Mouse (Mus musculus) embryo, embryonic 9.5 days (tissue): ENCODE data around the gene Lgals8.
"Not testable (repeated sequence)": the region's sequence is repeated elsewhere in the genome, so short reads cannot be mapped to it uniquely, and the experiment has no call there.

Experiments used
- DNase-seq: peaks from one replicate; pipeline ENCODE4 v3.0.0-alpha.2; 2017; ENCODE audit errors: extremely low spot score

The Lgals8 gene

GRCm38 (mm10) chr13:12464844-12465243 is at the start of gene Lgals8:
Gene Lgals8, minus strand, starts transcription at chr13:12464944.
- DNase-seq: no peak

- no peak for DNase-seq
Measured at GRCm38 (mm10) chr13:12511189-12511965, 46.6 kb upstream of the Lgals8 start.

GRCm38 (mm10) chr13:12510032-12510431 is 45.3 kb upstream of the Lgals8 start:
- no peak for DNase-seq

DNA sequence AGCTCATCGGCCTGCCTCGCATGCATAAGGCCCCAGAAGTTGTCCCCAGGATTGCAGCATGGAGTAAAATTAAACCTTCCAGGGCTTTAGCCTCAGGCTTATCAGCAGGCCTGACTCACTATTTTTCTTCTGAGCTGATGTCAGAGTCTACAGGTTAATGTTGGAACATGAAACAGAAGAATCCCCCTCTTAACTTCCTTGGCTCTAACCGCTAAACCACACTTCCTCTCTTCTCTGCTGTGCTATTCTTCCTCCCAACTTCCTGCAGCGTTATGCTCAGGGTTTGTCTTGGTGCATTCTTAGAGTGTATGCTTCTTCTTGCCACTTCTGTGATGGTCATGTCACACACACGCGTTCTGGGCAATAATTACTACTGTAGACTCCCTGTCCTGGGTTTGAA is 42.7 kb upstream of the Lgals8 start:
- no peak for DNase-seq

- DNase-seq: no peak
Measured at GRCm38 (mm10) chr13:12505359-12505758, 40.6 kb upstream of the Lgals8 start.

DNA sequence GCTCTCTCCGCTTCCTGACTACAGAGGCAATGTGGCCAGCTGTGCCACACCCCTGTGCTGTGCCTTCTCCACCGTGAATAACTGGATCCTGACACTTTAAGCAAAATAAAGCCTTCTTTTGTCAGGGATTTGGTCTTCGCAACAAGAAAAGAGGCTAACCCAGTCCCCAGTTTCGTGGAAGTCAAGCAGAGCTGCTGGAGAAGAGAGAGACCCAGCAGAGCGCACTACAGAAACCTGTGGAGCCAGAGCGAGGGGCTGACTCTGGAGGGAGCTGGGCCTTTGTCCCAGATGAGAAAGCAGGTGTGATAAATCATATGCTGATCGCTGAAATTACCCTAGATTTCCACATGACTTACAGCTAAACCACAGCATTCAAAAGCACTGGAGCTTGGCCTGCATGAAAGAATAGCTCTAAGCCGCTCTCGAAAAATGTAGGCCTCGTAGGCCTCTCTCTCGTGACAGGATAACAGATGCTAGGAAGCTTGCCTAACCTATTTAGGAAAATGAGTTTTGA is 38.6 kb upstream of the Lgals8 start:
- peak; percentile 45 for DNase-seq

- no peak for DNase-seq
Measured at GRCm38 (mm10) chr13:12502665-12503237, 38.0 kb upstream of the Lgals8 start.

GRCm38 (mm10) chr13:12499107-12499506 is 34.4 kb upstream of the Lgals8 start:
- DNase-seq: no peak

GRCm38 (mm10) chr13:12497809-12498208 is 33.1 kb upstream of the Lgals8 start:
- DNase-seq: no peak

DNA sequence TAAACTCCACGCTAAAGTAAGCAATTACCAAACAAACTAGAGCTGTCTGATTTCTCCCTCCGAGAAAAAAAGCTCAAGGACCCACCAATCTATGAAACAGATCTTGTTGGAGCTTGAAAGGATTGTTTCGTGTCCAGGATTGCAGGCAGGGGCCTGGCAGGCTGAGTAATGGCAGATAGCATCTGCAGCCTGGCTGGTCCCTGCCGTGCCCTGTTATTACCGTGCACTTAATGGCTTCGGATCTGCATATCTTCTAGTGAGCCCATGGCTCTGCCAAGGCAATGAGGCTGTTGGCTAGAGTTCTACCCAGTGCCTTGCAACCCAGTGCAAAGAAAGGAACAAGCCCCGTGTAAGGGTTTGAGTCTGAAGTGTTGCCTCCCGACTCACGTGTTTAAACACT is 30.0 kb upstream of the Lgals8 start:
- DNase-seq: no peak

DNA sequence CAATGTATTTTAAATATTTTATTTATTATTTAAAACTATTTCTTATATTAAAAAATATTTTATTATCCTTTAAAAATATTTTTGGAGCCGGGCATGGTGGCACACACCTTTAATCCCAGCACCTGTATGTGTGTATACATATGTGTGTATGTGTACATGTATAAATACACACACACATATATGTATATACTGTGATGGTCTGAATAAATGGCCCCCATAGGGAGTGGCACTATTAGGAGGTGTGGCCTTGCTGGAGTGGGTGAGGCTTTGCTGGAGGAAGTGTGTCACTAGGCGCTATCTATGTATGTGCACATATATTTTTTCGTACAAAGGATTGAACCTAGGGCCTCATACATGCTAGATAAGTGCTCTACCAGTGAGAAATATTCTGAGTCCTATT is 27.8 kb upstream of the Lgals8 start:
- no peak for DNase-seq

DNA sequence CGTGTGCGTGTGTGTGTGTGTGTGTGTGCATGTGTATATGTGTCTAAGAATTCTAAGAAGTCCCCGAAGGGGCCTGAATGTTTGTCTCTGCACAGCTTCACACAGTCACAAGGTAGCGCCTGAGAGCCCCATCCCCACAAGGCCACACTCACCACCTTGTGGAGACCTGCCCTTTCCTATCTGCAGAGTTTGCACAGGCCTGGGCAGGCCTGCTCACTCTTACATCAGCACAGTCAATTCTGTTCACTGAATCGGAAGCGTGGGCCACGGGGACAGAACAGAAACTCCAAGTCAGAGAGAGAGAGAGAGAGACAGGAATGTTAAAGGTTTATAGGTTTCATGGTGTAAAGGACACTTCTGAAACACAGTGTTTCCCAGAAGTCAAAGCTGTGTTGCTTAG is 20.9 kb upstream of the Lgals8 start:
- DNase-seq: no peak

DNA sequence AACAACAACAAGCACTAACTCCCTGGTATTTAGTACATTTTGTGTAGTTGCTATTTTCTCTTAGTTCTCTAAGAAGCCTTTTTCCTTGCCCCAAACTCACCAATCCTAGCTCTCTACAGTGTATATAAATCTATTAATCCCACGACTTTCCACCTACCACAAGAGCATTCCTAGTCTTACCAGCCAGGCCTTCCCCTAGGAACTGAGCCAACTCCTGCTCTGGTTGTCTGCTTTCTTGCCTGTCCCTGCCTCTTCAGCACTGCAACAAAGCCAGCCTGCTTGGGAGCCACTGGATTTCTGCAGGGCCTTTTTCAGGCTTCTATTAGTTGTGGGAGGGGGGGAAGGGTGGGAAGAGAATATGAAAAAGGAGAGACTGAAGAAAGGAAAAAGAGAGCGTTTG is 20.5 kb upstream of the Lgals8 start:
- DNase-seq: no peak

GRCm38 (mm10) chr13:12479802-12480201 is 15.1 kb upstream of the Lgals8 start:
- no peak for DNase-seq

GRCm38 (mm10) chr13:12478301-12478700 is 13.6 kb upstream of the Lgals8 start:
- DNase-seq: no peak

DNA sequence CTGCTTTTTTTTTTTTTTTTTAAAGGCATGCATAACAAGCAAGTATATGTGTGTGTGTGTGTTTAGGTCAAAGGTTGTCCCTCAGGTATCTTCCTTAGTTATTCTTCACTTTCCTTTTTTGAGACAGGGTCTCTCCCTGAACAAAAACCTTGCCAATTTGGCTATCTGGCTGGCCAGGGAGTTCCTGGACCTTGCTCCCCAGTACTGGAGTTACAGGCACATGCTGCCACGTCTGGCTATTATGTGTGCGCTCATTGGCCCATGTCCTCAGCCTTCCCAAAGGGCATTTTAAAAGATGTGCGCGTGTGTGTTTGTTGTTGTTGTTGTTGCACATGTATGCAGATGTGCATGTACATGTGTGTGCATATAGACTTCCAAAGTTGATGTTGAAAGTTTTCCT is 12.1 kb upstream of the Lgals8 start:
- no peak for DNase-seq

GRCm38 (mm10) chr13:12475239-12475638 is 10.5 kb upstream of the Lgals8 start:
- DNase-seq: no peak

DNA sequence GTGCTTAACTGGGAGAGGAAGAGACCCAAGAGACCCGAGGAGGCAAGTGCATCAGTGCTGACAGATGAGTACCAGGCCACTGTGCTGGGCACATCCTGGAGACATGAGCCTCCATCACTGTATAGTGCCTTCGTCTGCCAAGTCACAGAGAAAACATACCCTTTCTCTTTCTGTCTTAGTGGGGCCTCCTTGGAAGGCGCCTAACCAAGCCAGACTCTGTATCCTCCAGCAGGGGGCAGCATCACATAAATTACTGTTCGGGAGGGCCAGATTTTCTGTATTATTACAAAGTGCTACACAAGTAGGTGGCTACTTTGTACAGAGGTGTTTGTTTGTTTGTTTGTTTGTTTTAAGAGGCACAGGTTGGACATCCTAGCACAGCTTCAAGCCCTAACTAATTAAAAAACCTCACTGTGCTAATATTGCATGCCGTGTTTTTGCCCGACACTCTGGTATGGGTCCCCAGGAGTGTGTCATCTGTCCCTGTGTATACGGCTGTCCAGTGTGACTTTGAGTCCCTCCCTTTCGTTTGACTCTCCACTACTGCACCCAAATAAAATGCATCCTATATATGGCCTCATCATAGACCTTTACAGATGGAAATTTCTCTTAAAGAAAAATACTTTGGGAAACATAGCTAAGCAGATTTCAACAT is 9.1 kb upstream of the Lgals8 start:
- DNase-seq: peak; percentile 75

- DNase-seq: no peak
Measured at GRCm38 (mm10) chr13:12468488-12468887, 3.7 kb upstream of the Lgals8 start.

- not testable (repeated sequence) for DNase-seq
Measured at GRCm38 (mm10) chr13:12464159-12464558, 585 bp downstream of the Lgals8 start.

DNA sequence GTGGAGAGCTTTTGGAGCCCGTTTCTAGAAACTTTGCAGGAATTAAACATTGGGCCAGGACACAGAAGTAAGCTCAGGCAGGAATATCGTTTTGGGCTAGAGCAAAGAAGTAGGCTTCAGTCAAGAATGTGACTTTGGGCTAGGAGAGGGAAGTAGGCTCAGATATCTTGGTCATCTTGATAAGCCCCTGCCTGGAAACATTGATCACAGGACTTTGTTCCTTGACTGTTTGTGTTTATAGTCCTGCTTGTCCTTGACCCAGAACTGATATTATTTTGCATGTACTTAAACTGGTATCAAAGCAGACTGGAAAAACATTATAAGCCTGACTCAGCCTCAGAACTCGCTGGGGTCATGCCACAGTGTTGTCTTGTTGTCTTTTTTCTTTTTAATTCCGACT is 2.1 kb downstream of the Lgals8 start:
- DNase-seq: no peak

DNA sequence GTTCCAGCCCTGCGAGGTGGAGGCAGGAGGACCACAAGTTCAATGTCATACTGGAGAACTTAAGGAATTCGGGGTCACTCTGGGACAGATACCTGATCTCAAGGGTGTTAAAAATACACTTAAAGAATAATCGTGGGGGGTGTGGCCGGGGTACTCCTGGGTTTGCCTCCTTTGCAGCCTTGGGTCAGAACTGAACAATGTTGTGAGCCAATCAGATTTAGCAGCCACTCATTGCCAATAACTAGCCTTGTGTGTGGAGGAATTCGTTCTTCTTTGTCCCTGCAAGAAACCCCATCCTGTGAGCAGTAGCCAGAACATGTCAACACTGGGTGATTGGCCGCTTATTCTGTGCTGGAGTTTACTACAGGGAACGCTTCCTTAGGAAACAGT is 3.0 kb downstream of the Lgals8 start:
- DNase-seq: no peak
